Mouse (Mus musculus) cerebellum, adult 8-10 months (tissue): ENCODE measurements around the gene Selenof.

Experiments used
- DNase-seq: peaks from one replicate; pipeline ENCODE4 v3.0.0; 2022

Gene Selenof

DNA sequence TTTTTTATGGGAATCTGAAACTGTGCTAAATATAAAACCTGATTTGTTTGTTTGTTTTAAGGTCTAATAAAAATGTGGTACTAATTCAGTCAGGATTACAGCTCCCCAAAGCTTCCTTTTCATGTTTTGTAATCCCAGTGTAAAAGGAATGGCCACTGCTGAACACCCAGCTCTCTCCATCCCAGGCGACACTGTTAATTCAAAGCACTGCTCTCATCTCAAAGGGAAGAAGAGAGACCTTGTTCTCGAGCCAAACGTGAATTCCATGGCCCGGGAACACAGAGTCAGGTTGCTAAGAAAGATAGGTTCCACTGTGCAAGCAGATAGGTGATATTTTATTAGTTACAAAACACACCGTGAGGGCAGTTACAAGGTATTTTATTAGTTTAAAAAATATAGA, 74.1 kb downstream of the Selenof start:
- DNase-seq: no peak
